Mouse (Mus musculus) cerebellum, adult 18-20 months (tissue): ENCODE data around the gene Gm21293.
"Not testable (repeated sequence)": the region's sequence is repeated elsewhere in the genome, so short reads cannot be mapped to it uniquely, and the experiment has no call there.

Experiments
- DNase-seq, 2 experiments: peaks; one replicate each; pipeline ENCODE4 v3.0.0; 2021

Gene Gm21293

GRCm38 (mm10) chr10:104142687-104143086 is at the start of gene Gm21293:
TSS of gene Gm21293 (plus strand) at chr10:104142987.
- not testable (repeated sequence) for DNase-seq

DNA sequence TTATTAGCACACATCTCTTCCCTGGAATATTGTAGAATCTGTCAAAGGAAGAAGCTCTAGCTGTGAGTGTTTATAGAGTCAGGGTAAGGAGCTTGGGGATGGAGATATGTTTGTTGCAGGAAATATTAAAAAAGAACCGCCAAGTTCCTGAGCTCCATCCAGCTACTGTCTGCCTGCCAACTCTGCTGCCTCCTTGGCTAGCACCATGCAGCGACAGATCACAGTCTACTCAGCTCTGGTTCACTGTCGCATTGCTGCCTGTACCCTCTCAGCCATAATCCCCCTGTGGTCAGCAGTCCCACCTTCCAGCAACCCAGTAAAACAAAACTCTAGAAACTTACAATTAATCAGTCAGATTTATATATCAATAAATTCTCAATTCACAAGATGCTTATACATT is 32.7 kb upstream of the Gm21293 start:
- DNase-seq = no peak

DNA sequence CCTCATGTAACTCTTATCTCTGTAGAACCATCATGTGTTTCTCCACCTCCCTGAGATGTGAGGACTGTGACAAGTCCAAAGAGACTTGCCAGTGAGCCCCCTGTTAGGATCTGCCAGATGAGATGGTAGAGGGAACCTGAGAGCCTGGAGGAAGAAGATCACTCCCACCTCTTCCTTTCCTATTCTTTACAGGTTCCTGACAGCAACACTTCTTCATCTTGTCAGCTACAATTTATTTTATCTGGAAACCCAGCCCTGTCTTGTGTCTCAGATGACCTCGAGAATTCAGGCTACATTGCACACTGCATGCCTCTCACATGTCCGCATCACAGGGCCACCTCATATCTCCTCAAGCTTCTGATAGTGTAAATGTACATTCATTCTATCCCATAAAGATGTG is 24.5 kb upstream of the Gm21293 start:
- DNase-seq = no peak

DNA sequence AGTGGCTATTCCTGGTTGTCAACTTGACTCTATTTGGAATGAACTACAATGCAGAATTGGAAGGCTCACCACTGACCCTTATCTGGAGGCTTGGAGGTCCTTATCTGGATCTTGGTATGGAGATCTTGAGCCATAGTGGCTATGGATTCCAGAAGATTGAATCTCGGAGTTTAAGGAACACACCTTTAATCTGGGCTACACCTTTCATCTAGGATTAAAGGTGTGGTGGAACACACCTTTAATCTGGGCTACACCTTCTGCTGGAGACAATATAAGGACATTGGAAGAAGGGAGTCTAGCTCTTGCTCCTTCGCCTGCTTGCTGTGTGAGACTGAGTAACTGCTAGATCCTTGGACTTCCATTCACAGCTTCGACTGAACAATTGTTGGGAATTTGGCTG is 8.4 kb downstream of the Gm21293 start, which contains the start of gene Gm6763:
Gene Gm6763, plus strand, starts transcription at position 301 of the 400 bp plus-strand sequence.
- DNase-seq = not testable (repeated sequence)

- DNase-seq = not testable (repeated sequence)
Observed at GRCm38 (mm10) chr10:104159706-104160105, 16.9 kb downstream of the Gm21293 start, which contains the start of gene Gm8764. TSS of gene Gm8764 (plus strand) at chr10:104160006.

- not testable (repeated sequence) for DNase-seq
Observed at GRCm38 (mm10) chr10:104168215-104168614, 25.4 kb downstream of the Gm21293 start, which contains the start of gene Gm21304. TSS of gene Gm21304 (plus strand) at chr10:104168515.

- DNase-seq = not testable (repeated sequence)
Observed at GRCm38 (mm10) chr10:104176724-104177123, 33.9 kb downstream of the Gm21293 start, which contains the start of gene Gm21312. TSS of gene Gm21312 (plus strand) at chr10:104177024.

GRCm38 (mm10) chr10:104185233-104185632 is 42.4 kb downstream of the Gm21293 start, which contains the start of gene Gm20765:
TSS of gene Gm20765 (plus strand) at chr10:104185533.
- not testable (repeated sequence) for DNase-seq

GRCm38 (mm10) chr10:104193742-104194141 is 51.0 kb downstream of the Gm21293 start, which contains the start of gene Gm4340:
TSS of gene Gm4340 (plus strand) at chr10:104194042.
- DNase-seq = not testable (repeated sequence)
